Mouse (Mus musculus): ENCODE measurements around the gene Cdk9.
A peak's percentile ranks its signal among the peaks of the same experiment; 100 is the strongest.

DNA sequence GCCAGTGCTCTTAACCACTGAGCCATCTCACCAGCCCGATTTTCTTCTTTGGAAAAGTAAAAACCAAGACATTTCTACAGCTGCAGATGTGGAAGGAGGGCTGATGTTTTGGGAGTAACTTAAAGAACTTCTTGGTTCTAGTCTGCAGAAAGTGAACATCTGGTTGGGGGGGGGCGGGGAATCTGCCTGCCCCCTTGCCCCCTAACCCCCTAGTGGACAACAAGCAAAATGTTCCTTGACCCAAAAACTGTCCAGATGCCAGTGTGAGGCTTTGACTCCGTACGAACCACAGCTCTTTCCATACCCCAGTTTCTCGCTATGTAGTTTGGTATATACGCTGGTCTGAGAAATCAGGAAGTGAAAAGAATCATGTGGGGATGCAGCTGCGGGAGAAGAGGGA is 37.3 kb upstream of the Cdk9 start:
- TF ChIP-seq CTCF (conservative IDR thresholded peaks at IDR 0.05; ENCODE audit: low read length) (peak; percentile 26), POU5F1 (IDR thresholded peaks at IDR 0.05; ENCODE audit: borderline replicate concordance, low read length) (no peak), NANOG (IDR thresholded peaks at IDR 0.05; ENCODE audit: borderline replicate concordance, low read length) (no peak)

Measured in E14TG2a.4 (cell line).